Mouse (Mus musculus) fibroblast of lung, adult 2 months (primary cell): ENCODE data around the gene Snd1.

Experiments
- DNase-seq: peaks from one replicate; pipeline ENCODE4 v3.0.0-alpha.2; 2011; ENCODE audit warnings: low read depth

Gene Snd1

DNA sequence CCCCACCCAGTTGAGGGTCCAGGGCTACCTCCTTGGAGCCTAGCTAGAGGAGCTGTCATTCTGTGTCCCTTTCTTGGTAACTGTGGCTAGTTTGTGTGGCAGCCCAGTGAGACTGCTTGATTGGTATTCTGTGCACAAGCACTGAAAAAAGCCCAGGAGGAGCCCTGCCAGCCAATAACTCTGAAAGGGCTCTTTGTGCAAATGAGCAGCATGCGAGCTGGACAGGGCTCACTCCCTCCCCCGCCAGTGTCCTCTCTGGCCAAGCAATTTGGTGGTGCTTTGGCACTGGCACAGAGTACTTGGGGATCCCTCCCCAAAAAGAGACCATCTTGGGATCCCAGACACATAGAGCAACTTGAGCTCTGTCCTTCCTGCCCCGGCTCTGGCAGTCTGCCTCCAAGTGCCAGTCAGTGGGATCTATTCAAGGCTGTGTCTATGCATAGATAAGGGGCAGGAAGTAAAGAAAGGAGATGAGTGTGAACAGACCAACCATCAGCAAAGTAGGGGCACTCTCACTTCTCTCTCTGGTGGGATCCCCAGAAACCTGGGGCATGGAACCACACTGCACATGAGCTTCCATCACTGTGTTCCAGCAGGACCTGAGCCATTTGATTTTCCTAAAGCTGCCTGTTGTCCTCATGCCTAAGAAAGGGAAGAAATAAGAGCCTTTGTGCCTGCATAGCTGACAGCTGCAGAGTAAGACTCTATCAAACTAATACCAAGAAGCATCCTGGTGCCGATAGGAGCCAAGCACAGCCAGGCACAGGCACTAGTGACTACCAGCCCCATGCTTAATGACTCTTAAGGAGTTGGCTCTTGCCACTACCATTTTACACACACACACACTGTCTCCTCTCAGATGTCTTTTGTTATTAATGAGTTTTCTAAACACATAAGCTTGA lies 367.7 kb downstream of the Snd1 start:
- DNase-seq: peak; percentile 58

- DNase-seq: peak; percentile 79
Measured at GRCm38 (mm10) chr6:28845610-28846009, 370.7 kb downstream of the Snd1 start.

DNA sequence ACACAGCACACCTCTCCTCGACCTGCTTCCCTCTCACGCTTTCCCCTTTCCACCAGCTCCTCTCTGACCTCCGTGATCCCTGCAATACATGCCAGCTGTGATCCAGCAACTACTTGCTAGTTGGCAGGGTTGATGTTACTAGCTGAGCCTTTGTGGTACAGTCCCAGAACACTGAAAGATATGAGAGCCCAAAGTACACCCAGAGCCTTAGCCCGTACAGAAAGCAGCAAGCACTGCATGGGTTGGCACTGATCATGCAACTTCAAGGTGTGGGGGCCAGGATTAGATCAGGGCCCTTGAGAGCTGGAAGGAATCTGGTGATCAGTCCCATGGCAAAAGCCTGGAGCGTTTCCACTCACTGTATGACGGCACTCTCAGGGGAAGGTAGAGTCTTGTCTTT lies 372.7 kb downstream of the Snd1 start:
- no peak for DNase-seq

DNA sequence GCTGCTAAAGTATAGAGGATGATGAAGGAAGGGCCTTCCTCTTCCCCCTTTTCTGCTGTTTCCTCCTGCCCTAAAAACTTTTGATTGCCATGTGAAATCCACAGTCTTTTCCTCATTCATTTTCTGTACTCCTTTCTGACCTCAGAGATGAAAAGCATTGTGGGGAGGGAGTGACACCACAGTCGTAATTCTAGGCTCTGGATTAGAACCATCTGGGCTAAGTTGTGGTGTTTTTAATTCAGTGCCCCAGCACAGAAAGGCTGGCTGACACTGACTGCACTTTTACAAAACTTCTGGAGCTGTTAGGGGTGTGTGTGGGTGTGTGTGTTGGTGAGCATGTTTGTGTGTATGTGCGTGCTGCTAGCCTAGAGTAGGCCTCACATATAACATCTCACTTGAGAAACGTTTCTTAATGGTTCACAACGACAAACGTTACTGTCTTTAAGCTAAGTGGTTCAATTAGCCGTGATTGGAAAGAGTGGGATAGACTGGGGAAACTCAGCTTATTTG lies 373.4 kb downstream of the Snd1 start:
- no peak for DNase-seq

DNA sequence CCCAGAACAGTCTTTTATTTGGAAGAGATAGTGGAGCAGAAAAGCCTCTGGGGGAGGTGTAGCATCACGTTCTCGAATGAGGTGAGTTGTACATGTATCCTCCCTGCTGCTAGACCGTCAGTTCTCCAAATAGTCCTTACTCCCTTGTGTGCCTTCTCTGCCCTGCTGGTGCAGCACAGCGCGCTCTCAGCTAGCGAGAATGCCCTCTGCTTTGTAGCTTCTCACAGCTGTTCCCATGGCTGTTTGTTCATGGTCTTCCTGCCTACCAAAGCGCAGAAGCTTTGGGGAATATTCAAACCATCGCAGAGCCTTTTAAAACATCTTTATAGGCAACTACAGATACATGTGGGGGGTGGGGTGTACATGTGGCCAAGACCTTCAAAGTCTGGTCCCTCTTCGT lies 374.0 kb downstream of the Snd1 start:
- no peak for DNase-seq

GRCm38 (mm10) chr6:28849317-28849716 lies 374.4 kb downstream of the Snd1 start:
- no peak for DNase-seq

DNA sequence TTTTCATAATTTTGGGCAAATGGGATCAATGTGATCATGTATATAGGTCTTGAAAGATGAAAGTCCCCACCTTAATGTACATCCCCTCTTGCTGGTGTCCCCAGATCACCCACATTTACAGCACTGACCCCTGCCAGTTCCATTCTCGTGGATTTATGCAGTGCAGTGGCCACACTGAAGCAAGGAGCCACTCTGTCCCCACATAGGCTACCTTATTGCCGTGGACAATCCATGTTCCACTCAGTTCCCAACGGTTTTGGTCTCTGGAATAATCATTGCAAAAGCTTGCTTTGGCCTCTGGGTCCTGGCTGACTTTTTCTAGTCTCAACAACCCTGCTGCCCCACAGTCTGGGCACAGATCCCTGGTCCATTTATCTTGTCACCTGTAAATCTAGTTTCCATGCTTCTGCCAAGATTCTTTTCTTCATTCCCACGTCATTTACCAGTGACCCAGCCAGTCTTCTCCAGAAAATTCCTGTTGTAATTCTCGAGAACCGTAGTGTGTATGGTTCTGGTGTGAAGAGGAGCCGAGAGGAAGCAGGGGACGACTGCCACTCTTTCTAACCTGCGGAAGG lies 375.5 kb downstream of the Snd1 start:
- DNase-seq: no peak

- DNase-seq: no peak
Measured at GRCm38 (mm10) chr6:28852342-28852741, 377.4 kb downstream of the Snd1 start.

DNA sequence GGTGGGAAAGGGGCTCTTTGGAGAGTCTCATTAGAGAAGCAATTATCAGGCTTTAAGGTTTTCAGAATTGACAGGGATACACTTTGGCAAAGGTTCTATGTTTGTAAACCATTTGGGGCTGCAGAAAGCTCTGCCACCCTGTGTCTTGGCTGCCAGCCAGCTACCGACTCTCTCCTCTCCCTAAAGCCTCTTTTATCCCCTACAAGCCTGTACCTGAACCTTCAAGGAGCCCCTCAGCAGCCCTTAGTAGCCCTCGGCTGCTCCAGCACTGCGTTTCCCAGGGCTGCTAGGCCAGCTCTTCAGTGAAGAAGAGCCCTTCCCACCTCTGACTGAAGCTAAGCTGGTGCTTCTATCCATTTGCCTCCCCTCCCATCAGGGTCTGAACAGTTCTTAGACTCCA lies 378.2 kb downstream of the Snd1 start:
- no peak for DNase-seq

GRCm38 (mm10) chr6:28853654-28854053 lies 378.7 kb downstream of the Snd1 start:
- no peak for DNase-seq

DNA sequence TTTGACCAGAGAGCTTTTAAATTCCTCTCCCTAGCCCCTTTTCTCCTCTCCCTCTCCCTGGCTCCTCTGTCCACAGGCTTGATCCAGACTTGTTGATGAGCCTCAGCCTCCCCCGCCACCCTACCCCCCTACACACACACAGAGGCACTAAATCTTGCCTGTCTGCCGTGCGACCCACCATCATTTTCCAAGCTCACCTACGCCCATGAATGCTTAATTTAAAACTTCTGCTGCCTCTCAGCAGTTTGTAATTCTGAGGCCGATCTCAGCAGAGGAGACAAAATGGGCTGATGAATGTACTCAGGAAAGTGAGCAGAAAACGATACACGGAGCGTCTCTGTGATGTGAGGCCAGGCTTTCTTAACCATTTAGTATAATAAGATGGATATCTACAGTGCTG lies 379.7 kb downstream of the Snd1 start:
- DNase-seq: no peak

- DNase-seq: no peak
Measured at GRCm38 (mm10) chr6:28855442-28855841, 380.5 kb downstream of the Snd1 start.

DNA sequence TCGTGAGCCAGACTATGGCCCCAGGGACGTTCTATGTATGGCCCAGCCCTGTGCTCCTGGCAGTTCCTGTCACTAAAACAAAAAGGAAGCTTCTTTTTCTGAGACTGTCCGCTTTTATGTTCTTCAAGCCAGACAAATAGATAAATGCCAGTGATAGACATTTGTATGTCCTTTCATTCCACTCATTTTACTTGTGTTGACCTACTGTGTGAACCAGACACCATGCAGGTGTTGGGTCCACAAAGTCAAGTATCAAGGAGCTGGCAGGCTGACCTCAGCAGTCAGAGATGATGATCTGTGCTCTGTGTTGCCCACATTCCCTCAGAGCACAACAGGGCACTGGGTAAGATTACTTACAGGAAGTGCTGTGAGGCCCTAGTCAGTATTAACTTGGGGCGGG lies 381.9 kb downstream of the Snd1 start:
- DNase-seq: no peak

DNA sequence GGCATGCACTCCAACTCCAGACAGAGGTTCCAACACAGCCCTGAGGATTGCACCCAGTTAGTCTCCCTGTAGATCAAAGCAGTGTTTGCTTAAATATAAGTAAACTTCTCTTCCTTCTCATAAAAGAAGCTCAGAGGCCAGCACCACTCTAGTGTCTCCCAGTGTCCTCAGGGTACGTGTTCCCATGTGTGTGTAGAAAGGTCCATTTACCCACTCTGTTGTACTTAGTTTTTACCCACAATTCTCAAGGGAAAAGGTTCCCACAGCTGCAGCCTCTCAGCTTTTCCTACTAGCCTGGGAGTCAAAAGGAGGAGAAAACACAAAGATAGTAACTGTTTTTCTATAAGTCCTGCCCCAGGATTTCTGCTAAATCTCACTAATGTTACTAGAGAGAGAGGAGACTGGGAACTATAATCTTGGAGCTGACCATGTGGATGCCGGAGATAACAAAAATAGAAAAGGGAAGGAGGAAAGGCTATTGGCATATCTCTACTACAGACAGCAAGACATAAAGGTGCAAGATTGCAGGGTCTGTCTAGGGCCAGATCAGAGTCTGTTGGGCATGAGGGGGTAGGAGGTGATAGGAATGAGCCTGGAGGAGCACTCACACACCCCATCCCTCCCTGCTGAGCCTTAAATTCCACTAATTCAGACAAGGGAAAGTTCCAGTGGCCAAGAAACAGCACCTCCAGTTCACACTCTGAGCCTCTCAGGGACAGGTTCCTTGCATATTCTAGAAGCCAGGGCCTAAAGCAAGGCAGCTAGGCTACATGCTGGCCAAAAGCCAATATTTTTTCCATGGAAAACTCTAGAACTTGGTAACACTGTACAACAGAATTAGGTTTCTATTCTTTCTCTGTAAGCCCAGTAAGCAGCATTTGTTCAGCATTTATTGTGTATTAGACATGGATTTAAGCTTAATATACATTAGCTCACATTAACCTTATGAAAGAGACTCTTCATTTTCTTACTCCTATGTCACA lies 382.6 kb downstream of the Snd1 start:
- no peak for DNase-seq

DNA sequence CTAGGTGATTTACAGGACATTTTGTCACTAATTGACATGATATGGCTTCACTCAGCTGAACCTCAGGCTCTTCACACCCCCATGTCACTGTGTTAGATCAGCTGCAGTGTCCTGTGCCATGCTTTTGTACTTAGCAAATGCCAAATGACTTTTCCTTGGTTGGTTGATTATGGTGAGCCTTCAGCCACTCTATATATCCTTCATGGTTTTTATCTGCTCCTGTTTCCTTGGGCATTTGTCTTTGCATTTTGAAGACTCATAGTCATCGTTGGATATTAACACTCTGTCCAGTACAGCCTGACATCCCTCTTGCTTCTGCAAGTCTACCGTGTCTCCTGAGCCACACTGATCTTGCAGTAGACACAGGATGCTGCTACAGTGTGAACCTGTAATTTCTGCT lies 384.2 kb downstream of the Snd1 start:
- no peak for DNase-seq

DNA sequence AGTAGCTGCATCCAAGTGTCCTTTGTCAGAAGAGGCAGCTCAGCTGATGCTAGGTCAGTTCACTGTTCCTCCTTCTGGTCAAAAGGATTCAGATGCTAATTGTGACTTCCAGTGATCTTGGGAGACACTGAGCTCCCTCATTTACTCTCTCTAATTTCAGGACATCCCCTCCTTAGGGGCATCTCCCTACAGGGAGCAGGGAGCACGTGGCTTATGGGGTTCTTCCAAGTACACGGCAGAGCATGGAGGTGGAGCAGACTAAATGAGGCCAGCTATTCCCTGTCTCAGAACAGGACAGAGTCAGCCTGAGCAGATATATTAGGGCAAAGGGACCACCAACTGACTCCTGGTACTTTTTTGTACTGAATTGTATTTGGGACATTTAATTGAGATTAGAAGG lies 385.5 kb downstream of the Snd1 start:
- no peak for DNase-seq

DNA sequence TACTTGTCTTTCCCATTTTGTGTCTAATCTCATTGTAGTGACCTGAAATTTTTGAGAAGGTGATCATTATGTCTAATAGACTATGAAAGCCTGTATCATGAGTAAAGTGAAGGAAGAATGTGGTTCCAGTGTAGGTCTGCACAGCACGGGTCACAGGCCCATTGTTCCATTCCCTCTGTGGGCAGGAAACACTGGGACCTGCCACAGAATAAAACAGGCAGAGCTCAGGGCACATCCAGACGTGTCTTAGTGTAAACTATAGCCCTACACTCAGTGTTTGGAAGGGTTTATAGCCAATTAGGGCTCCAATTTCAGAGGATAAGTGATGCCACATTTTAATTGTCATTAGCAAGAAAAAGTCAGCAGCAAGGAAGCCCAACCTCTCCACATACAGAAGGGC lies 386.0 kb downstream of the Snd1 start:
- DNase-seq: no peak

DNA sequence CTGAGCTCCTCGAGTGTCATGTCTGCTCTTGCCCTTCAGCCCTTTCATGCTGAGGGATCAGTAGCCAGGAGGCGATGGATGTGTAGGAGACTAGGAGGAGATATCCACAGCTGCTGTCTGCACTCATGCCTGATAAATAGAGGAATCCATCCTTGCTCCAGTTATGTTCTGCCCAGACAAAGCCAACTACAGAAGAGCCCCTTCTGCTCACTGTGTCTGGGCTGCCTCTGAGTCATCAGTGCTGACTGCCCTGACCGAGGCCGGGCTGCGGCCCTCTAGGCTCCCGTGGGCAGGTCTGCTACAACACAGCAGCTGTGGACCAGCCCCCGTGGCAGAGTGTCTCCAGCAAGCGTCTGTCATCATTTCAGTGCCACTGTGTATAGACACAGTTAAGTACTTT lies 387.4 kb downstream of the Snd1 start:
- no peak for DNase-seq

GRCm38 (mm10) chr6:28864684-28865083 lies 389.7 kb downstream of the Snd1 start:
- peak; percentile 56 for DNase-seq

DNA sequence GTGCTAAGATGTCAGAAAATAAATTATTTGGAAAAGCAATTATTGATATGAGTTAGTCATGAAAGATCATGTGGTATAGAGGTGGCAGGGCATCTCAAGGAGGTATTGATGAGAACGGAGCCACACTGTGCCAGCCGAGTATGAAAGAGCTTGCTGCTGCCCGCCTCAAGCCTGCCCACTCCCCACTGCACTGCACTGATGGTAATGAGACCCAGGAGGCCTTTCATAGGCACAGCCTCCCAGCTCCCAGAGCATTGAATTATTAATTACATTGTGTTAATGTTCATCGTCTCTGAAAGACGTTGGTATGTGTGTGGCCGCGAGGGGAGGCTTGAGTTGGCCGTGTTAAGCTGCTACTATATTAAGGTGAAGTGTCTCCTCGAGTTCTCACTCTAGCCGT lies 390.2 kb downstream of the Snd1 start:
- DNase-seq: no peak

DNA sequence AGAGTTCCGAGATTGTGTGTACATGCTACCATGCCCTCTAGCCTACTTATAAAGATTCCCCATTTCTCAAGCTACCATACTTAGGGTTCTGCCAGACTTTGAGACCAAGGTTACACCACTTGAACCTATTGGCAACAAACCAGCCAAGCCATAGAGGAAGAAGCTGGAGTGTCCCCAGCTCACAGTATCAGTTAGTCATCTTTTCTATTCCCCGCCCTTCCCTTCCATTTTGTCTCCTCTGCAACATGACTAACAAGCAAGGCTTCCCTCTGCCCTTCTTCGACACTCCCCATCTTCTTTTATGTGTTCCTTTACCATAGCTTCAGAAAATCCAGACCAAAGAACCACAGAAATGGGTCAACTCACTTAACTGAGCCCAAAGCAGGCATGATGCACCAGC lies 391.3 kb downstream of the Snd1 start:
- DNase-seq: no peak

- no peak for DNase-seq
Measured at GRCm38 (mm10) chr6:28867516-28868251, 392.7 kb downstream of the Snd1 start.
